Mouse (Mus musculus): ENCODE data around the gene Tlr3. TPM values are rescaled to one million over a fixed set of nuclear protein-coding genes. Genes with fewer than 3 reads are reported as not detected.
A peak's percentile ranks its signal among the peaks of the same experiment; 100 is the strongest.

Tlr3 gene
- 1.8 to 10.0 TPM in 2 of 3 replicates, not detected in the other for total RNA-seq (2017)

GRCm38 (mm10) chr8:45410882-45411281, at the start of gene Tlr3:
Tlr3 (minus strand) TSS chr8:45411080.
- no peak for ATAC-seq (replicated peaks; ENCODE audit: insufficient number of reproducible peaks, low FRiP score, low TSS enrichment, poor library complexity, severe bottlenecking)

GRCm38 (mm10) chr8:45457874-45458273, 47.0 kb upstream of the Tlr3 start:
- no peak for ATAC-seq (replicated peaks; ENCODE audit: insufficient number of reproducible peaks, low FRiP score, low TSS enrichment, poor library complexity, severe bottlenecking)

- no peak for ATAC-seq (replicated peaks; ENCODE audit: insufficient number of reproducible peaks, low FRiP score, low TSS enrichment, poor library complexity, severe bottlenecking)
These were observed 43.5 kb upstream of the Tlr3 start for GRCm38 (mm10) chr8:45454426-45454825.

GRCm38 (mm10) chr8:45452115-45452514, 41.2 kb upstream of the Tlr3 start:
- ATAC-seq (replicated peaks; ENCODE audit: insufficient number of reproducible peaks, low FRiP score, low TSS enrichment, poor library complexity, severe bottlenecking), result no peak

- no peak for ATAC-seq (replicated peaks; ENCODE audit: insufficient number of reproducible peaks, low FRiP score, low TSS enrichment, poor library complexity, severe bottlenecking)
These were observed 38.0 kb upstream of the Tlr3 start for GRCm38 (mm10) chr8:45448842-45449241.

- ATAC-seq (replicated peaks; ENCODE audit: insufficient number of reproducible peaks, low FRiP score, low TSS enrichment, poor library complexity, severe bottlenecking), result no peak
These were observed 37.4 kb upstream of the Tlr3 start for GRCm38 (mm10) chr8:45448257-45448656.

GRCm38 (mm10) chr8:45438899-45439535, 28.1 kb upstream of the Tlr3 start:
- ATAC-seq (replicated peaks; ENCODE audit: insufficient number of reproducible peaks, low FRiP score, low TSS enrichment, poor library complexity, severe bottlenecking), result no peak

GRCm38 (mm10) chr8:45420151-45420550, 9.3 kb upstream of the Tlr3 start:
- no peak for ATAC-seq (replicated peaks; ENCODE audit: insufficient number of reproducible peaks, low FRiP score, low TSS enrichment, poor library complexity, severe bottlenecking)

- peak; percentile 38 for ATAC-seq (replicated peaks; ENCODE audit: insufficient number of reproducible peaks, low FRiP score, low TSS enrichment, poor library complexity, severe bottlenecking)
These were observed 4.1 kb upstream of the Tlr3 start for GRCm38 (mm10) chr8:45414965-45415364.

GRCm38 (mm10) chr8:45410146-45410880, 567 bp downstream of the Tlr3 start:
- ATAC-seq (replicated peaks; ENCODE audit: insufficient number of reproducible peaks, low FRiP score, low TSS enrichment, poor library complexity, severe bottlenecking), result no peak

GRCm38 (mm10) chr8:45409702-45410101, 1.2 kb downstream of the Tlr3 start:
- ATAC-seq (replicated peaks; ENCODE audit: insufficient number of reproducible peaks, low FRiP score, low TSS enrichment, poor library complexity, severe bottlenecking), result no peak

- ATAC-seq (replicated peaks; ENCODE audit: insufficient number of reproducible peaks, low FRiP score, low TSS enrichment, poor library complexity, severe bottlenecking), result no peak
These were observed 27.6 kb downstream of the Tlr3 start for GRCm38 (mm10) chr8:45383250-45383649.

GRCm38 (mm10) chr8:45381963-45382347, 28.9 kb downstream of the Tlr3 start, which contains the start of gene Fam149a:
Fam149a (minus strand) TSS chr8:45382291.
- ATAC-seq (replicated peaks; ENCODE audit: insufficient number of reproducible peaks, low FRiP score, low TSS enrichment, poor library complexity, severe bottlenecking), result no peak

GRCm38 (mm10) chr8:45381075-45381962, 29.6 kb downstream of the Tlr3 start:
- no peak for ATAC-seq (replicated peaks; ENCODE audit: insufficient number of reproducible peaks, low FRiP score, low TSS enrichment, poor library complexity, severe bottlenecking)

- ATAC-seq (replicated peaks; ENCODE audit: insufficient number of reproducible peaks, low FRiP score, low TSS enrichment, poor library complexity, severe bottlenecking), result no peak
These were observed 30.3 kb downstream of the Tlr3 start for GRCm38 (mm10) chr8:45380598-45380997.

- ATAC-seq (replicated peaks; ENCODE audit: insufficient number of reproducible peaks, low FRiP score, low TSS enrichment, poor library complexity, severe bottlenecking), result no peak
These were observed 36.8 kb downstream of the Tlr3 start for GRCm38 (mm10) chr8:45374071-45374470.

- peak; percentile 85 for ATAC-seq (replicated peaks; ENCODE audit: insufficient number of reproducible peaks, low FRiP score, low TSS enrichment, poor library complexity, severe bottlenecking)
These were observed 43.7 kb downstream of the Tlr3 start for GRCm38 (mm10) chr8:45367154-45367553.

GRCm38 (mm10) chr8:45363220-45363619, 47.7 kb downstream of the Tlr3 start:
- ATAC-seq (replicated peaks; ENCODE audit: insufficient number of reproducible peaks, low FRiP score, low TSS enrichment, poor library complexity, severe bottlenecking), result no peak

- no peak for ATAC-seq (replicated peaks; ENCODE audit: insufficient number of reproducible peaks, low FRiP score, low TSS enrichment, poor library complexity, severe bottlenecking)
These were observed 48.6 kb downstream of the Tlr3 start for GRCm38 (mm10) chr8:45362323-45362722.

Data from monocyte, adult 5-6 weeks (primary cell).